Mouse (Mus musculus) CD8-positive naive resting alpha-beta T cell, adult 57 days (primary cell): Measurements from ENCODE around the gene 2810004N23Rik. TPM values are rescaled to one million over a fixed set of nuclear protein-coding genes. Genes with fewer than 3 reads are reported as not detected.

Experiments
- total RNA-seq: library from RNA; stranded (reverse); gene quantifications from one replicate; pipeline ENCODE4 v1.2.4, GENCODE M21; 2023

2810004N23Rik gene
- total RNA-seq = 24.5 TPM

DNA sequence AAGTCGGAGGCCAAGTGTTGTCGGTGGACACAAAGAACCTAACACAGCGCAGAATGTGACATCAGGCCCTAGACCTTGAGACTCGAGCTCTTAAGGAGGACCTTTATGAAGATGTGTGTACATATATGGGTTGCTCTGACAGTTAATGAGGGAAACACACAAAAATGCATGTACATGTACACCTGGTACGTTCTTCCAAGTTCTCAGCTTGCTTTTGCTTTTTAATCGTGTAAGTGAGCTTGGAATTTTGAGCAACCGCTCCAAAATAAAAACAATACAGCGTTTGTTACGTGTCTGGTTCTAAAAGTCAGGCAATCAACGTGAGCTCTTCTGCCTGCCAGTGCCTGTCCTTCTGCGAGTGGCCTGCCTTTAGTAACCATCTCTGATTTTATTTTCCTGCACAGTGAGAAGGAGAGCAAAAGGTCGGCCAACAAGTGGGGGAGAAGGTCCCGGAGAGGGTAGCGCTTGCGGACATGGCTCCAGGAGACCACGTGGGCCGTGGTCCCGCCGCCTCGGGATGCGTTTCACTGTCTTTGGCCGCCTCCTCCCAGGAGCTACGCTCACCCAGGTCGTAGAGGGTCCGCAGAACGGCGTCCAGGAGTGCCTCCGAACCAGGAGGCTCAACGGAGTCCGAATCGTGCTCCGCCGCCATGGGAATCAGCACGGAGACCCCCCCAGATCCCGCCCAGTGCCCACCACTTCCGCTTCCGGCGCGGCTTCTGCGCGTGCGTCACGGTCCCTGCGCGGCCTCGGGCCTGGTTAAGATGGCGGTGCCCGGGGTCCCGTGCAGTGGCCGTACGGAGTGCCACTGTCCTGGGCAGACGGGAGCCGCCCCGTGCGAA lies at the start of gene 2810004N23Rik, which contains the start of gene Gnpat:
2810004N23Rik (minus strand) TSS at position 800 of the 842 bp plus-strand sequence.
Gnpat (plus strand) TSS at position 713 of the 842 bp plus-strand sequence.

GRCm38 (mm10) chr8:124897386-124898250 lies 34.7 kb upstream of the 2810004N23Rik start, which contains the start of the genes Exoc8 and Sprtn:
Gene Exoc8 (minus strand): TSS chr8:124897705.
Gene Sprtn (plus strand): TSS chr8:124897886.

DNA sequence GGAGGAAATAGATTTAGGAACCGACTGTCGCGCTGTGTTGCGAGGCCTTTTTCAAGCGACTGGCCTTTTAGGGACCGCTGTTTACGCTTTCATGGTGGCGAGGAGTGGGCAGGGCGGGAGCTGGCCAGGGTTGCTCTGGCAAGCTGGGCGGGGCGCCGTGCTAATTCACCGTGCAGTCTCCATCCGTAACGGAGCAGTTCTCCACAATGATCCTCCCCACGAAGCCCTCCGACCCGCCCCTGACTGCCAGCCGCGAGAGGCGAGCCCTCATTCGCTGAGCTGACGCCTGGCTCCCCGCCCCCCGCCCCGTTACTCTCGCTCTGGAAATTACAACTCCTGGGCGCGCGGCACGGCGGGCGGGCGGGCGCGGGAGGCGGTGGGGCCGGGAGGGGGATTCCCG lies 70.2 kb downstream of the 2810004N23Rik start, which contains the start of gene Trim67:
Trim67 (plus strand) TSS at position 385 of the 400 bp plus-strand sequence.

Other genes starting within 250 kb of the 2810004N23Rik start
- 5.5 TPM for gene 2310022B05Rik, start 199.8 kb downstream of the 2810004N23Rik start, total RNA-seq
- 198 TPM for gene Ttc13, start 141.1 kb downstream of the 2810004N23Rik start, total RNA-seq
- 30.6 TPM for gene Arv1, start 141.0 kb downstream of the 2810004N23Rik start, total RNA-seq
- gene Fam89a, start 111.3 kb downstream of the 2810004N23Rik start, total RNA-seq = 1.4 TPM
- not detected for gene Trim67, start 70.0 kb downstream of the 2810004N23Rik start, total RNA-seq
- 57.3 TPM for gene Gnpat, start 87 bp downstream of the 2810004N23Rik start, total RNA-seq
- 11.1 TPM for gene Exoc8, start 34.6 kb upstream of the 2810004N23Rik start, total RNA-seq
- 37.7 TPM for gene Sprtn, start 34.8 kb upstream of the 2810004N23Rik start, total RNA-seq
- gene Egln1, start 86.2 kb upstream of the 2810004N23Rik start, total RNA-seq = 30.1 TPM
- gene Tsnax, start 149.9 kb upstream of the 2810004N23Rik start, total RNA-seq = 45.4 TPM
- gene Disc1, start 191.1 kb upstream of the 2810004N23Rik start, total RNA-seq = 3.5 TPM